Comparison of ENCODE assay signal across 15 mouse cellular contexts in the genomic region with DNA sequence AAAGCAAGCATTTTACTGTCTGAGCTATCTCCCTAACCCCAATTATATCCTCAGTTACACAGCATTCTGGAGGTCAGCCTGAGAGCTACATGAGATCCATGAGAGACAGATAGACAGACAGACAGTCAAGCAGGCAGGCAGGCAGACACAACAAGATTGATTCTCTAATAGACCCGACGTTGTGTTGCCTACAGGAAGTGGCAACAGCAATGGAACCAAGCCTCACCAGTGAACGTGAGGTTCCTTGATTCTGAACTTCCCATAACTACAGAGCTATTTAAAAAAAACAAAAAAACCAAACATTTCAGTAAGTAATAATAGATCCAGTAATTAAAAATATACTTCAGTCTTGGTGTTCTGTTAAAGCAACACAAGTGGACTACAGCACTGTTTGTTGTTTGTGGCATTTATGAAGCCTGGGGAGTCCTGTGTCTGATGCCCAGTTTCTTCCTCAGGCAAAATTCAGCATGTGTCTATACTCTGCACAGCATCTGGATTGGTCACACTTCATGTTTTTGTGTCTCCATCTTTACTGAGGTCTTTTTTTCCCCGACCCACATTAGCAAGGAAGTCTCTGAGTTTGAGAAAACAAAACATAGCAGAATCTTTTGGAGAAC. TPM values are rescaled to one million over a fixed set of nuclear protein-coding genes. Genes with fewer than 3 reads are reported as not detected.
A peak's percentile ranks its signal among the peaks of the same experiment; 100 is the strongest.
DNase-seq lines count a peak whose midpoint lies in the region; ATAC-seq and TF ChIP-seq lines count a peak whose summit lies in the region.
"Had no signal": no experiment of that assay in that cellular context is flagged by ENCODE, and none has a peak within 500 bp of the region (broad histone marks: within the 10 kb centered on the region; RNA-seq: fewer than 3 reads in every experiment).

No protein-coding gene starts in this region.

- DNase-seq in gastrocnemius, adult 2 months = no peak
- DNase-seq in gastrocnemius, postnatal 10 days = no peak
- no peak for DNase-seq in liver, embryonic 14.5 days (ENCODE audit: low read depth in 3 of 3, low spot score in 3 of 3)
- DNase-seq in naive thymus-derived CD4-positive, alpha-beta T cell, adult 2 months (ENCODE audit: low read depth) = peak; percentile 63
- DNase-seq in layer of hippocampus, postnatal 14 days (ENCODE audit: low spot score in 2 of 2) = no peak
- no peak for DNase-seq in hindbrain, embryonic 11.5 days (ENCODE audit: low spot score)
- DNase-seq in embryo, embryonic 9.5 days (ENCODE audit: extremely low spot score) = no peak
- DNase-seq: cerebellum, adult 11-12 months; lung, postnatal 36 days had no signal

- no peak for TF ChIP-seq POLR2A in bone marrow, adult 2 months (IDR thresholded peaks at IDR 0.05; ENCODE audit: borderline replicate concordance, control insufficient read depth, low read depth, low read length)

- peak overlapping the region; percentile 79 for H3K27ac ChIP-seq in gastrocnemius, adult 2 months
- H3K27ac ChIP-seq in bone marrow, adult 2 months (ENCODE audit: control insufficient read depth, insufficient read depth, low read depth, low read length, poor library complexity) = peak overlapping the region; percentile 29; the same call in 1 of the 2 replicates
- peak overlapping the region; percentile 73 for H3K27ac ChIP-seq in liver, embryonic 14.5 days
- H3K27ac ChIP-seq in hindbrain, embryonic 11.5 days (ENCODE audit: low read depth, low read length) = no peak overlapping the region
- H3K27ac ChIP-seq: hindbrain, embryonic 12.5 days; kidney, embryonic 15.5 days; layer of hippocampus, adult 2 months; limb, embryonic 15.5 days had no signal

- H3K4me2 ChIP-seq in liver, embryonic 14.5 days (ENCODE audit: low read depth) = peak overlapping the region; percentile 58
- no peak overlapping the region for H3K4me2 ChIP-seq in hindbrain, embryonic 11.5 days (replicated peaks; ENCODE audit: low read depth, low read length)
- H3K4me2 ChIP-seq: hindbrain, embryonic 12.5 days; kidney, embryonic 15.5 days; limb, embryonic 15.5 days had no signal

- intact Hi-C loops in gastrocnemius, adult 2 months (cut with DNase I) = no loop called here

- 4% methylated on average over 4 of the region's 4 CpGs for WGBS in bone marrow, adult 2 months
- WGBS in liver, embryonic 14.5 days (ENCODE audit: insufficient replicate concordance) = 15% methylated on average over 4 of the region's 4 CpGs
- 79% methylated on average over 4 of the region's 4 CpGs for WGBS in hindbrain, embryonic 11.5 days

- no peak for TF ChIP-seq CTCF in gastrocnemius, adult 2 months (IDR thresholded peaks at IDR 0.05)
- no peak for TF ChIP-seq CTCF in bone marrow, adult 2 months (IDR thresholded peaks at IDR 0.05; ENCODE audit: control insufficient read depth, insufficient read depth, low read length)
- TF ChIP-seq CTCF in liver, embryonic 14.5 days (IDR thresholded peaks at IDR 0.05; ENCODE audit: low read depth) = no peak

- H3K9ac ChIP-seq in liver, embryonic 14.5 days (replicated peaks) = 0 out of 2 replicates have a peak overlapping the region, but pooled peaks have one; percentile 54
- no peak overlapping the region for H3K9ac ChIP-seq in hindbrain, embryonic 11.5 days (ENCODE audit: low read depth, low read length)
- H3K9ac ChIP-seq: hindbrain, embryonic 12.5 days; kidney, embryonic 15.5 days; limb, embryonic 15.5 days had no signal

- H3K9me3 ChIP-seq in liver, embryonic 14.5 days (ENCODE audit: control insufficient read depth, low read length) = no peaks in the 10 kb centered on the region
- H3K9me3 ChIP-seq in hindbrain, embryonic 11.5 days (ENCODE audit: control insufficient read depth, low read length) = no peaks in the 10 kb centered on the region
- H3K9me3 ChIP-seq: hindbrain, embryonic 12.5 days; kidney, embryonic 15.5 days; limb, embryonic 15.5 days had no signal

- ATAC-seq in liver, embryonic 14.5 days (ENCODE audit: insufficient read depth) = no peak
- no peak for ATAC-seq in hindbrain, embryonic 11.5 days (ENCODE audit: low FRiP score)
- ATAC-seq: forebrain, embryonic 16.5 days had no signal

- no peaks in the 10 kb centered on the region for H3K27me3 ChIP-seq in liver, embryonic 14.5 days (ENCODE audit: control insufficient read depth, insufficient read depth, low read length)
- no peaks in the 10 kb centered on the region for H3K27me3 ChIP-seq in hindbrain, embryonic 11.5 days (ENCODE audit: control insufficient read depth, insufficient read depth, low read length)
- H3K27me3 ChIP-seq: hindbrain, embryonic 12.5 days; kidney, embryonic 15.5 days; limb, embryonic 15.5 days had no signal

- H3K4me1 ChIP-seq in bone marrow, adult 2 months (ENCODE audit: control insufficient read depth, insufficient read depth, low read length) = peaks cover 8% of the 10 kb centered on the region
- peaks cover 46 to 54% of the 10 kb centered on the region in 2 experiments for H3K4me1 ChIP-seq in liver, embryonic 14.5 days (replicated peaks; ENCODE audit: control insufficient read depth in 2 of 2, insufficient read depth in 2 of 2, low read length in 1 of 2)
- no peaks in the 10 kb centered on the region for H3K4me1 ChIP-seq in hindbrain, embryonic 11.5 days (replicated peaks; ENCODE audit: control insufficient read depth, insufficient read depth, low read length)
- H3K4me1 ChIP-seq: hindbrain, embryonic 12.5 days had no signal

- TF ChIP-seq EP300 in liver, embryonic 14.5 days (IDR thresholded peaks at IDR 0.05; ENCODE audit: low read depth) = no peak

- no peak overlapping the region; the same call in 1 of the 2 replicates for H3K4me3 ChIP-seq in gastrocnemius, adult 2 months
- H3K4me3 ChIP-seq in bone marrow, adult 2 months (replicated peaks; ENCODE audit: control insufficient read depth, low read depth, low read length) = no peak overlapping the region
- no peak overlapping the region for H3K4me3 ChIP-seq in liver, embryonic 14.5 days (ENCODE audit: insufficient read depth in 1 of 2, low read depth in 2 of 2, low read length in 2 of 2)
- H3K4me3 ChIP-seq in hindbrain, embryonic 11.5 days (ENCODE audit: low read depth, low read length) = no peak overlapping the region
- H3K4me3 ChIP-seq: hindbrain, embryonic 12.5 days; kidney, embryonic 15.5 days; layer of hippocampus, adult 2 months; limb, embryonic 15.5 days had no signal

- H3K36me3 ChIP-seq in liver, embryonic 14.5 days (replicated peaks; ENCODE audit: control insufficient read depth, insufficient read depth, low read depth) = no peaks in the 10 kb centered on the region
- no peaks in the 10 kb centered on the region for H3K36me3 ChIP-seq in hindbrain, embryonic 11.5 days (ENCODE audit: control insufficient read depth, insufficient read depth, low read length)
- H3K36me3 ChIP-seq: hindbrain, embryonic 12.5 days; kidney, embryonic 15.5 days; limb, embryonic 15.5 days had no signal

RNA-seq across cellular contexts. Expression of a gene that starts 19.9 kb away (rescaled TPM):
- 10 to 100 TPM; 19.8 to 26.1 TPM for total RNA-seq in gastrocnemius, adult 2 months (2021)
- 10 to 100 TPM; 51.1 to 65.5 TPM for total RNA-seq in gastrocnemius, postnatal 10 days (2021)
- 13.5 and 14.2 TPM in 2 replicates for polyA plus RNA-seq in bone marrow, adult 2 months (2011; ENCODE audit: insufficient read depth, insufficient read length, low replicate concordance, missing spikeins)
- polyA plus RNA-seq in liver, embryonic 14.5 days (2012; rRNA removed) = 0.88 and 1.8 TPM in 2 replicates
- polyA plus RNA-seq in liver, embryonic 14.5 days (2014; fragmentation: Nextera tagmentation; extraction: Ambion mirVana) = 8.0 TPM in 2 replicates
- total RNA-seq in layer of hippocampus, postnatal 14 days (2021) = 10 to 100 TPM; 33.2 to 44.4 TPM
- polyA plus RNA-seq in hindbrain, embryonic 11.5 days (2014; fragmentation: Nextera tagmentation; extraction: Ambion mirVana) = 24.8 and 28.5 TPM in 2 replicates
